Mouse (Mus musculus) induced T-regulatory cell, adult 2 months (primary cell): ENCODE results near the gene A830005F24Rik.
"Not testable (repeated sequence)": the region's sequence is repeated elsewhere in the genome, so short reads cannot be mapped to it uniquely, and the experiment has no call there.

ENCODE experiments used
- DNase-seq: peaks from one replicate; pipeline ENCODE4 v3.0.0-alpha.2; 2012; ENCODE audit warnings: low read depth

Gene A830005F24Rik

GRCm38 (mm10) chr13:48513003-48513929, at the start of gene A830005F24Rik, which contains the start of gene Zfp169:
TSS of gene A830005F24Rik (plus strand) at chr13:48513570.
TSS of gene Zfp169 (minus strand) at chr13:48513451.
- DNase-seq, result peak; percentile 96

DNA sequence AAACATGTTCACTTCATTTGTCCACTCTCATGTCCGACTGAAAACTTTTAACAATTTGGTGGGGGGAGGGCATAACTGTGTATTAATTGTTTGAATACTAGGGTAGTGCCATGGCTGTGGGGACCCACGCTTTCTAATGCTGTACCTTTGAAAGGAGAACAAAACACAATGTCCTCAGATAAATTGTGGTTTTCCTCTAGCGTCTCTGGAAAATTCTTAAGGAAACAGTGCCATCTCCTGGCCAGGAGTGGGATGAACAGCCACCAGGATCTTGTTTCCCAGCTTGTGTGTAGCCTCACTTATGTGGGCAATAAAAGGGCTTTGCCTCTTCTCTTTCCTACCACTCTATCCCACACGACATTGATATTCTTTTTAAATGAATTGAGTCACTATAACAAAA, 49.2 kb upstream of the A830005F24Rik start:
- peak; percentile 72 for DNase-seq

DNA sequence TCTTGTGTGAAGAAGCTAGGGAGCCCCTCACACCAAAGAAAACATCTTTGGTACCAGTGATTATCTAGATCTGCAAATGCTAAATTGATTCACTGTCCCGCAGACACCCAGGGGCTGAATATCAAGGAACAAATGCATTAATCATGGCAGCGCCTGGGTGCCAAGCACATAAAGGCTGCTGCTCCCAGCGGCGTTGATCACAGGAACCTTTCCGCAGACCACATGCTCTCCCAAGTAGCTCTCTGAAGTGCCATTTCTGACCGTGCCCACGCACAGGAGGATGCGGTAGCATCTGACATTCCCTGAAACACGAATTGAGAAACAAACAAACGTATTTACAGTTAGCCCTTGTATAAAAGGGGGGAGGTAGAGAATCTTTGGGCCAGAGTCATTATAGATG, 47.2 kb upstream of the A830005F24Rik start:
- no peak for DNase-seq

GRCm38 (mm10) chr13:48468656-48469180, 44.7 kb upstream of the A830005F24Rik start:
- DNase-seq, result no peak

GRCm38 (mm10) chr13:48483606-48484005, 29.8 kb upstream of the A830005F24Rik start:
- no peak for DNase-seq

DNA sequence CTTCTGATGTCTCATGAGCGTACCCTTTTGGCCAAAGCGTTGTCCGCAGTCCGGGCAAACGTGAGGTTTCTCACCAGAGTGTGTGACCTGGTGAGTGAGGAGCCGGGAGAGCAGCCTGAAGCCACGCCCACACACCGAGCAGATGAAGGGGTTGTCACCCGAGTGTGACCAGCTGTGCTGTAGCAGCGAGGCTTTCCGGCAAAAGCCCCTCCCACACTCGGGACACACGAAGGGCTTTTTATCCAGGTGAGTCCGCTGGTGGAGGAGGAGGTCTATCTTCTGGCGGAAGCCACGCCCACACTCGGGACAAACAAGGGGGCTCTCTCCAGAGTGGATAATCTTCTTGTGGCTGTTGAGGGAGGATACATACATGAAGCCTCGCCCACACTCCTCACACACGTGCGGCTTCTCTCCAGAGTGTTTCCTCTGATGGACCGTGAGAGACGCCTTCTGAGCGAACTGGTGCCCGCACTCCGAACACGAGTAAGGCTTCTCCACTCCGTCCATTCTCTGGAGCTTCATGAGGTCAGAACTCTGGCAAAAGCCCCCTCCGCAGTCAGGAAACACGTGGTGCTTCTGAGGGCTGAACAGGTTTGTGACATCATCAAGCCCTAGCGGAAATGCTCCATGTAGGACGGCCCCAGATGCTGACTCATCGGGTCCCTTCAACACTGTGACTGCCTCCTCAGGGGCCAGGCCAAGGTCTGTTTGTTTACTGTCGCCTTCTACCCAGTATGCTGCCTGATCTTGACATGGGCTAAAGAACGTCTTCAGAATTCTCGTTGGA, 22.8 kb upstream of the A830005F24Rik start:
- DNase-seq, result no peak

GRCm38 (mm10) chr13:48493183-48493582, 20.2 kb upstream of the A830005F24Rik start:
- no peak for DNase-seq

GRCm38 (mm10) chr13:48497693-48498221, 15.6 kb upstream of the A830005F24Rik start:
- peak; percentile 67 for DNase-seq

DNA sequence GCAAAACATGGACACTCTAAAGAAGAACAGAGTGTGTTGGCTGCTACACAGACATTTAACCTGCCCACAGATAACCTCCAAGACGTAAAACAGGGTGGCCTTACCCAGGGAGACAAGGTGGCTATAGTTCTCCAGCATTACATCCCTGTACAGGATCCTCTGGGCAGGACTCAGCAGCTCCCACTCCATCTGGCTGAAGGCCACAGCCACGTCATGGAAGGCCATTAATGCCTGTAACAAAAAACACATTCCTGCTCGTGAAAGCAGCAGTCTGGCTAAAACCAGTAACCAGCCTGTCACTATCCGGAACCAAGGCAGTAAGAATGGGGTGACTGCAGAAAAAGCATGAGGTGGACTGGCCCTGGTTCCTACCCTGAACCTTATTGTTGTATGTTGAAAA, 14.7 kb upstream of the A830005F24Rik start:
- no peak for DNase-seq

- no peak for DNase-seq
These were observed 10.9 kb upstream of the A830005F24Rik start for GRCm38 (mm10) chr13:48502422-48502821.

GRCm38 (mm10) chr13:48508661-48509060, 4.7 kb upstream of the A830005F24Rik start:
- no peak for DNase-seq

DNA sequence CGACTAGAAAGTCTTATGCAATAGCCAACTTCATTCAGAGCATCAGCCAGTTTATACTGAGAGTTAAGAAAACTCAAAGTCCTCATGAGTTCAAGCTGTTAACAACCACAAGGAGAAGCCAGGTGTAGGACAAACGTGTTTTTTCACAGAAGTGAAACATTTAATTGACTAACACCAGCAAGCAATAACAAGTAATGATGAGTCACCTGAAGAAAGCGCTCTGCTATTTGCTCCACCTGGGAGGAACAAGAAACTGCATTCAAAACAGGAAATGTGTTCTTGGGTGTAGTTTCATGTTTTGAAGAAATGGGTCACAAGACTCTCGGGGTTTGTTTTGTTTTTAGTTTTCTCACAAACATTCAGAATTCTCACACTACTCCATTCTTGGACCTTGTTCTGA, 2.5 kb downstream of the A830005F24Rik start:
- peak; percentile 89 for DNase-seq

DNA sequence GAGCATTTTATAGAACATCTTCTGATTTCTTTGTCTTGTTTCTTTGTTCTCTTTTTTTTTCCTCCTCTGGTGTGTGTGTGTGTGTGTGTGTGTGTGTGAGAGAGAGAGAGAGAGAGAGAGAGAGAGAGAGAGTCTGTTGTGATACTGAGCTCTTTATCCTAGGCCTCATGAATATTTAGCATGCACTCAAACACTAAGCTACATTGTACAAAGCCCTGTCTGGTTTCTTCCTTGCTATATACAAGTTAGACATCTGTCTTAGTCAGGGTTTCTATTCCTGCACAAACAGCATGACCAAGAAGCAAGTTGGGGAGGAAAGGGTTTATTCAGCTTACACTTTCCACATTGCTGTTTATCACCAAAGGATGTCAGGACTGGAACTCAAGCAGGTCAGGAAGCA, 5.8 kb downstream of the A830005F24Rik start:
- not testable (repeated sequence) for DNase-seq

GRCm38 (mm10) chr13:48525745-48526144, 12.4 kb downstream of the A830005F24Rik start:
- peak; percentile 58 for DNase-seq

DNA sequence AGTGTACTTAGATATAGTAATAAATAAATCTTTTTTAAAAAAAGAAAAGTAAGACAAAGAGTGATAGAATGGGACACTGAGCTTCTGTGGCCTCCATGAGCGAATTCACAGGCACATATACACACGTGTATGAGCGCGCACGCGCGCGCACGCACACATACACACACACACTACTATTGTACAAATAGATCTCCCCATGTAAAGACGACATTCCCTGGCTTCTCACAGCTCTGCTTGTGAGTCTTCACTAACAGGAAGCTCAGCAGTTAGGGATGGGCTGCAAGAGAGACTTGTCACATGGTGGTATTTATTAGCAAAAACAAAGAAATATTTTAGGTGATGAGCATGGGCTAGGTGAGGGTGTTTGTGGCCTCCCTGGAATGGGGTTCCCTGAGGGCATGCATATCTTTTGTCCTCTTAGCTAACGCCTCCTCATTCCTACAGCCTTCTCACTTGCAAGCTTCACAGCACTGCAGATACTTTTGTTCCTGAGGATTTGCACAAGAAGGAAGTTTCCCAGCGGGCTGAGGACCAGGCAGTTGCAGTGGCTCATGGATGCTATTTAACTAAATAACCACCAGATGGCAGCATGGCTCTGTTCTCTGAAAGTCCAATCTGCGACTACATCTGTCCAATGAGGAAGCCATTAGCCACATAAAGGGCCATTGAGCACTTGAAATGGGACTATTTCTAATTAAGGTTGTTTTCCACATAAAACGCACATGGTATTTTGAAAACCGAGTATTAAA, 14.9 kb downstream of the A830005F24Rik start:
- peak; percentile 91 for DNase-seq

- DNase-seq, result no peak
These were observed 15.7 kb downstream of the A830005F24Rik start for GRCm38 (mm10) chr13:48529028-48529427.

GRCm38 (mm10) chr13:48530685-48531084, 17.3 kb downstream of the A830005F24Rik start:
- DNase-seq, result no peak

- no peak for DNase-seq
These were observed 18.1 kb downstream of the A830005F24Rik start for GRCm38 (mm10) chr13:48531448-48531847.

DNA sequence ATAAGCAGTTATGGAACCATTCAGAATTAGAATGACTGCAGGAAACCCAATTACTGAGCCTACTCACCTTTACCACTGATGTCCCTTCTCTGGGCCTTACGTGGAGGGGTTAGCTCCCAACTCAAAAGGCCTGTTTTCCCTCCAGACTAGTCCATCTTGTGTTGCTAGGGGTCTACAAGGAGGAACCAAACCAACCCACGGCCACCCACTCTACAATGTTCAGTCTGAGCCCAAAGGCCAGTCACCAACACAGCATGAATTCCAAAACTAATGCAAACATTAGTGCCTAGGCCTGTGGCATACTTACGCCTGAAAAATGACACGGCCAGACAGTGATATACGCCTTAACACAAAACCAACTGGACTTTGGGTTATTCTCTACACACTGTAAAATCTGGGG, 20.1 kb downstream of the A830005F24Rik start:
- no peak for DNase-seq

GRCm38 (mm10) chr13:48540488-48540887, 27.1 kb downstream of the A830005F24Rik start:
- DNase-seq, result no peak

GRCm38 (mm10) chr13:48544391-48544790, 31.0 kb downstream of the A830005F24Rik start:
- no peak for DNase-seq
